ENCODE assay signal across 12 mouse cellular contexts in the genomic region with DNA sequence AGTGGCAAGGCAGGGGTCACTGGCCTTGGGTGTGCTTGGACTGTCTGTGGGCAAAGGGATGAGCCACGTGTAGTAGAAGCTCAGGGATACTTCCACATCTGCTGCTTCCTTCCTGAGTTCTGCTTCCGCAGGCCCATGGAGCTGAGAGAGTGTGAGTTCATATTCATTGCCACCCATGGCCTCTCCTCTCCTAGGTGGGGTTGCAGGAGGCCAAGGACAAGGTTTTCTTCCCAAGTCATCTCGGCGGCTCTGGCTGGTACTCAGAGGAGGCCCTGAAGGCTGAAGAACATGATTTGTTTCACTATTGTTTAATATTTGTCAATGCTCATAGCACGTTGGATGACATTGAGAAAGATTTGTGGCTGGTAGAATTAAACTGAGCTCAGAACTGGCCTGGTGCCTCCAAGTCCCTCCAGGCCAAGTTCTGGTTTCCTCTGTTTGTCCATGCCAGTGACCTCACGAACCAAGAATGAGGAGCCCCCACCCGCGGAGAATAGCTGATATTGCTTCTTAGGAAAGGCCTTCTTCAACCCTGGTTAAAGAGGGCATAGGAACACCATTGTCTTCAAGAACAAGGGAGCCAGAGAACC.
DNase-seq lines count a peak whose midpoint lies in the region; ATAC-seq and TF ChIP-seq lines count a peak whose summit lies in the region.
"Had no signal": no experiment of that assay in that cellular context is flagged by ENCODE, and none has a peak within 500 bp of the region (broad histone marks: within the 10 kb centered on the region; RNA-seq: fewer than 3 reads in every experiment).

No protein-coding gene starts in this region.

- H3K9me3 ChIP-seq in intestine, embryonic 15.5 days, result no peaks in the 10 kb centered on the region
- H3K9me3 ChIP-seq in forebrain, postnatal 0 days (ENCODE audit: low read length), result no peaks in the 10 kb centered on the region
- H3K9me3 ChIP-seq: embryonic facial prominence, embryonic 15.5 days; limb, embryonic 15.5 days had no signal

- no peak for TF ChIP-seq CTCF in forebrain, postnatal 0 days (IDR thresholded peaks at IDR 0.05; ENCODE audit: low read depth)

- H3K9ac ChIP-seq in intestine, embryonic 15.5 days, result no peak overlapping the region
- no peak overlapping the region for H3K9ac ChIP-seq in forebrain, postnatal 0 days
- H3K9ac ChIP-seq: embryonic facial prominence, embryonic 15.5 days; limb, embryonic 15.5 days had no signal

- no peak for ATAC-seq in intestine, embryonic 15.5 days
- ATAC-seq in forebrain, postnatal 0 days, result no peak
- ATAC-seq: midbrain, embryonic 16.5 days had no signal

- H3K4me2 ChIP-seq in intestine, embryonic 15.5 days (replicated peaks), result no peak overlapping the region
- H3K4me2 ChIP-seq in forebrain, postnatal 0 days (ENCODE audit: low read depth), result no peak overlapping the region
- H3K4me2 ChIP-seq: embryonic facial prominence, embryonic 15.5 days; limb, embryonic 15.5 days had no signal

- H3K4me1 ChIP-seq in intestine, embryonic 15.5 days (replicated peaks), result no peaks in the 10 kb centered on the region
- H3K4me1 ChIP-seq in forebrain, postnatal 0 days (ENCODE audit: insufficient read depth), result no peaks in the 10 kb centered on the region
- H3K4me1 ChIP-seq: embryonic facial prominence, embryonic 15.5 days had no signal

- H3K27me3 ChIP-seq in intestine, embryonic 15.5 days (replicated peaks), result 0 out of 2 replicates have a peak, but pooled peaks cover 4% of the 10 kb centered on the region
- H3K27me3 ChIP-seq in forebrain, postnatal 0 days (ENCODE audit: insufficient read depth, low read length), result no peaks in the 10 kb centered on the region; the same call in 1 of the 2 replicates

- H3K36me3 ChIP-seq in intestine, embryonic 15.5 days, result no peaks in the 10 kb centered on the region
- no peaks in the 10 kb centered on the region for H3K36me3 ChIP-seq in forebrain, postnatal 0 days (ENCODE audit: insufficient read depth)
- H3K36me3 ChIP-seq: embryonic facial prominence, embryonic 15.5 days; limb, embryonic 15.5 days had no signal

- H3K27ac ChIP-seq in intestine, embryonic 15.5 days, result no peak overlapping the region
- H3K27ac ChIP-seq in forebrain, postnatal 0 days (ENCODE audit: low read depth, low read length), result no peak overlapping the region
- H3K27ac ChIP-seq: embryonic facial prominence, embryonic 15.5 days; kidney, postnatal 0 days; limb, embryonic 15.5 days had no signal

- no peak overlapping the region for H3K4me3 ChIP-seq in intestine, embryonic 15.5 days (replicated peaks)
- no peak overlapping the region for H3K4me3 ChIP-seq in forebrain, postnatal 0 days (ENCODE audit: low read depth, low read length)
- H3K4me3 ChIP-seq: embryonic facial prominence, embryonic 15.5 days; limb, embryonic 15.5 days had no signal

- peak; percentile 14 for DNase-seq in urinary bladder, postnatal 25 days (ENCODE audit: low spot score)
- no peak for DNase-seq in urinary bladder, adult 2 months (ENCODE audit: low spot score)
- peak; percentile 27 to 31 for DNase-seq in gastrocnemius, postnatal 36 days
- peak; percentile 40 to 51 for DNase-seq in kidney, postnatal 25 days
- no peak for DNase-seq in left cerebral cortex, postnatal 25 days (ENCODE audit: low spot score in 2 of 2)
- DNase-seq in forebrain, postnatal 0 days, result no peak
- DNase-seq: cerebellum, postnatal 10 days had no signal

- 68% methylated on average over 8 of the region's 8 CpGs for WGBS in intestine, embryonic 15.5 days
- 94% methylated on average over 8 of the region's 8 CpGs for WGBS in forebrain, postnatal 0 days

- intact Hi-C loops in gastrocnemius, postnatal 36 days (cut with DNase I), result no loop called here
- intact Hi-C loops in left cerebral cortex, postnatal 25 days (cut with DNase I), result no loop called here

Comparison
In these comparisons a context has a peak if more than half of its experiments do, and no peak if none do; other contexts are left out.
1. DNase-seq: peak in urinary bladder, postnatal 25 days (single experiment), gastrocnemius, postnatal 36 days (2 of 2) and kidney, postnatal 25 days (2 of 2); none in urinary bladder, adult 2 months (single experiment), left cerebral cortex, postnatal 25 days (0 of 2) and forebrain, postnatal 0 days (single experiment).